Mouse (Mus musculus): ENCODE measurements around the gene Pnmt. TPM values are rescaled to one million over a fixed set of nuclear protein-coding genes. Genes with fewer than 3 reads are reported as not detected.

Gene Pnmt
- total and polyA plus RNA-seq, 3 experiments = not detected

DNA sequence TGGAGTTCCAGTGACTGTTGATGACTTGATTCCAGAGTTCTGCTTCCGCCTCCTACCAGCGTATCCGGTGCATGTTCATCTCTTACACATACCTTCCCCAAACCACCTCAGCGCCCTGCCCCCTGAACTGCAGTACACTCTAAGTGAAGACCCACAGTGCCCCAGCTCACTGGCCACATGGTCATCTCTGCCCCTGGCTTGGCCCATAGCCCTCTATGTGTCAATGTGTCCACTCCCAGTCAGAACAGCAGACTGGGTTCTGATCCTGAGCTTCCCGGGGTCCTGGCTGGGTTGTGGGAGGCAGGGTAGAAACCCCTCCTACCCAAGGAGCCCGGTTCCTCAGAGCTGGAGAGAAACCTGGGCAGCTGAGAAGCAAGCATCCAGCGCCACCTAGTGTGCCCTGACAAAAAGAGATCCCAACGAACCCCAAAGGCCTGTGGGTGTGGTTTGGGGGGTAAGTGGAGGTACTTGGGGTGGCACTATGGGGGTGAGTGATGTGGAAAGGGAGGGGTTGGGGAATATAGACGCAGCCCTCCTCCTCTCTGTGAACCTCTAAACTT lies 3.1 kb downstream of the Pnmt start:
- ATAC-seq (ENCODE audit: extremely low read depth, insufficient number of reproducible peaks, low FRiP score, poor library complexity, severe bottlenecking) (no peak), DNase-seq (ENCODE audit: low spot score) (peak; percentile 58)
- Histone ChIP-seq H3K4me1 (ENCODE audit: insufficient read depth, low read depth, low read length) (peaks cover 48% of the 10 kb centered on the region), H3K36me3 (replicated peaks) (no peaks in the 10 kb centered on the region), H3K27me3 (ENCODE audit: insufficient read depth, low read length) (peaks cover 47% of the 10 kb centered on the region), H3K4me3 (ENCODE audit: low read depth, low read length) (no peak overlapping the region), H3K9me3 (replicated peaks) (no peaks in the 10 kb centered on the region)
- TF ChIP-seq TAL1 (conservative IDR thresholded peaks at IDR 0.05; ENCODE audit: low read depth, low read length) (no peak), CTCF (IDR thresholded peaks at IDR 0.05; ENCODE audit: low read depth, low read length) (no peak), GATA2 (IDR thresholded peaks at IDR 0.05; ENCODE audit: borderline replicate concordance, low read depth, low read length) (no peak), POLR2AphosphoS5 (IDR thresholded peaks at IDR 0.05; ENCODE audit: insufficient replicate concordance, low read depth, low read length) (no peak), GATA1 (IDR thresholded peaks at IDR 0.05; ENCODE audit: borderline replicate concordance, low read length) (no peak)

DNA sequence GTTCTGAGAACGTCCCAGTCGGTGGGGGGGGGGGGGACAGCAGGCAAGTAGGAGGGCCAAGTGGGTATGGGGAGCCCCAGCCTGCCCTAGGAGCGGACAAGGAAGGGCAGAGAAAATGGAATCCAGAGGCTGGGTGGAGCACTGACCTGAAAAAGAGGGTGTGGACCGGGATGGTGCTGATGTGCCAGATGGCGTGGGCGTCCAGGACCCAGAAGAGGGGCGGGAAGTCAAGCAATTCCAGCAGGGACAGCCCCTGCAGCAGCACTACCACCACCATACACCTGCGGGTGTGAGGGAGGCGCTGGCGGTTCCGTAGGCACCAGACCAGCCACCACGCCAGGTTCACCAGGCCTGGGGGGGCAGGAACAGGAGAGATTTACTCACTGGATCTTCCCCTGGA lies 3.9 kb downstream of the Pnmt start:
- DNase-seq (ENCODE audit: low spot score) = no peak
- no peak for ATAC-seq (ENCODE audit: extremely low read depth, insufficient number of reproducible peaks, low FRiP score, poor library complexity, severe bottlenecking)
- H3K27me3 ChIP-seq (ENCODE audit: insufficient read depth, low read length) = peaks cover 39% of the 10 kb centered on the region

DNA sequence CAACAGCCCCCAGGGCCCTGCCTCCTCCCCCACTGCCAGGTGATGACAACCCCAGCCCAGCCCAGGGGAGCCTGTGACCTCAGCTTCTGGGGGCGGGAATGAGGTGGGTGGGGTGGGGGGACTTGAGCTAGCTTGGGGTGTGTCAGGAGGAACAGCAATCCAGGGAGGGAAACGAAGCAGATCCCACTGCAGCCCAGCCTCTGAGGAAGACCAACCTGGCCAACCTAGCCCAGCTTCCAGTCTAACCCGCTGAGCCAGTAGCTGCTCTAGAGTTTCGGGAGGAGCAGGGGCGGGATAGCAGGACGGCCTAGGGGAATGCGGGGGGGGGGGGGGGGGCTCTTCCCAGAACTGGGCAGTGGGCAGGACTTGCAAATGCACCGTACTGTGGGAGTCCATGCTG lies 5.8 kb downstream of the Pnmt start:
- Histone ChIP-seq H3K9me3 (replicated peaks) (no peaks in the 10 kb centered on the region), H3K36me3 (replicated peaks) (peaks cover 16% of the 10 kb centered on the region), H3K4me3 (ENCODE audit: low read depth, low read length) (no peak overlapping the region; the same call in 1 of the 2 replicates), H3K27me3 (ENCODE audit: insufficient read depth, low read length) (peaks cover 22% of the 10 kb centered on the region), H3K4me1 (ENCODE audit: insufficient read depth, low read depth, low read length) (peaks cover 54% of the 10 kb centered on the region)
- ATAC-seq (ENCODE audit: extremely low read depth, insufficient number of reproducible peaks, low FRiP score, poor library complexity, severe bottlenecking) (no peak), DNase-seq (ENCODE audit: low spot score) (no peak)
- TF ChIP-seq POLR2AphosphoS5 (IDR thresholded peaks at IDR 0.05; ENCODE audit: insufficient replicate concordance, low read depth, low read length) = no peak
- no peak for TF ChIP-seq TAL1 (conservative IDR thresholded peaks at IDR 0.05; ENCODE audit: low read depth, low read length)
- TF ChIP-seq GATA2 (IDR thresholded peaks at IDR 0.05; ENCODE audit: borderline replicate concordance, low read depth, low read length) = no peak
- TF ChIP-seq CTCF (IDR thresholded peaks at IDR 0.05; ENCODE audit: low read depth, low read length) = no peak
- TF ChIP-seq GATA1 (IDR thresholded peaks at IDR 0.05; ENCODE audit: borderline replicate concordance, low read length) = no peak

More for the DNA sequence above, 3.9 kb downstream of the Pnmt start:
- Histone ChIP-seq H3K4me3 (ENCODE audit: low read depth, low read length) (no peak overlapping the region), H3K9me3 (replicated peaks) (no peaks in the 10 kb centered on the region), H3K4me1 (ENCODE audit: insufficient read depth, low read depth, low read length) (peaks cover 56% of the 10 kb centered on the region), H3K36me3 (replicated peaks) (peaks cover 2% of the 10 kb centered on the region)
- TF ChIP-seq GATA1 (IDR thresholded peaks at IDR 0.05; ENCODE audit: borderline replicate concordance, low read length) = no peak
- no peak for TF ChIP-seq TAL1 (conservative IDR thresholded peaks at IDR 0.05; ENCODE audit: low read depth, low read length)
- TF ChIP-seq GATA2 (IDR thresholded peaks at IDR 0.05; ENCODE audit: borderline replicate concordance, low read depth, low read length) = no peak
- TF ChIP-seq CTCF (IDR thresholded peaks at IDR 0.05; ENCODE audit: low read depth, low read length) = no peak
- no peak for TF ChIP-seq POLR2AphosphoS5 (IDR thresholded peaks at IDR 0.05; ENCODE audit: insufficient replicate concordance, low read depth, low read length)

DNA sequence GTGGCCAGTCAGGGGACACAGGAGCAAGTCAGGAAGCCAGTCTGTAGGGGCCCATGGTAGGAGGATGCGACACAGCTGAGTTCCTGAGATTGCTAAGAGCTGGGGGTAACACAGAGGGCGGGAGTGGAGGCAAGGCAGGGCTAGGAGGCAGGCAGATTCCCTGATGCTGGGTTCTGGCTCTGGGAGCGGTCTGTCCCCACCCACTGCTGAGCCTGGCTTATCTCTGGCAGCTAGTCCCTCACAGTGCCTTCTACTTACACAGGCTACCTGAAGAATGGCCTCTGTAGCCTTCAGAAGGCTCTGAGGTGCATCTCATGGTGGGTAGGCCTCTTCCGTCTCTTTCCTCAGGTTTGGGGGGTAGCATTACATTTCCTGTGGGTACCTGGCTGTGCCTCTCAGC lies 6.4 kb downstream of the Pnmt start:
- no peak for DNase-seq (ENCODE audit: low spot score)
- peaks cover 54% of the 10 kb centered on the region for H3K4me1 ChIP-seq (ENCODE audit: insufficient read depth, low read depth, low read length)
- peaks cover 16% of the 10 kb centered on the region for H3K27me3 ChIP-seq (ENCODE audit: insufficient read depth, low read length)
- peak overlapping the region; percentile 49; the same call in 1 of the 2 replicates for H3K4me3 ChIP-seq (ENCODE audit: low read depth, low read length)
- TF ChIP-seq TAL1 (conservative IDR thresholded peaks at IDR 0.05; ENCODE audit: low read depth, low read length) = no peak
- no peak for TF ChIP-seq GATA1 (IDR thresholded peaks at IDR 0.05; ENCODE audit: borderline replicate concordance, low read length)
- no peak for TF ChIP-seq GATA2 (IDR thresholded peaks at IDR 0.05; ENCODE audit: borderline replicate concordance, low read depth, low read length)
- no peak for TF ChIP-seq CTCF (IDR thresholded peaks at IDR 0.05; ENCODE audit: low read depth, low read length)
- no peak for TF ChIP-seq POLR2AphosphoS5 (IDR thresholded peaks at IDR 0.05; ENCODE audit: insufficient replicate concordance, low read depth, low read length)
- H3K36me3 ChIP-seq (replicated peaks) = peaks cover 22% of the 10 kb centered on the region
- H3K9me3 ChIP-seq (replicated peaks) = no peaks in the 10 kb centered on the region
- no peak for ATAC-seq (ENCODE audit: extremely low read depth, insufficient number of reproducible peaks, low FRiP score, poor library complexity, severe bottlenecking)

DNA sequence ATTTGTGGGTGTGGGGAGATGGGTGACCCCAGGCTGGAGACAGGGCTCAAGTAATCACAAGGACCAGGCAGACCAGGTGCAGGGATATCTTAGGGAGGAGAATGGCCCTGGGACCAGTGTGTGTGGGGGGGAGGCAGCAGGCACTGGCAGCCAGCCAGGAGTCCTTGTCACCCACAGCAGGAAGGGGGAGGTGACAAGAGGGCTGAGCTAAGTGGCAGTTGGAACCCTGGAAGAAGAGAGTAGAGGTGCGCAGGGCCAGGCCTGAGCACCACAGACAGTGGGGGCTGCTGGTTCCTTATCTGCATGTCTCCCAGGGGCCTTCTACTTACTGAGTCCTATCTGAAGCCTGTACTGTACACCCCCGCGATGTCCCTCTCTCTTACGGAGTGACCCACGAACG lies 7.1 kb downstream of the Pnmt start:
- no peaks in the 10 kb centered on the region for H3K9me3 ChIP-seq (replicated peaks)
- DNase-seq (ENCODE audit: low spot score) = peak; percentile 79
- H3K4me3 ChIP-seq (ENCODE audit: low read depth, low read length) = peak overlapping the region; percentile 47; the same call in 1 of the 2 replicates
- H3K4me1 ChIP-seq (ENCODE audit: insufficient read depth, low read depth, low read length) = peaks cover 53% of the 10 kb centered on the region
- peaks cover 10% of the 10 kb centered on the region; the same call in 1 of the 2 replicates for H3K27me3 ChIP-seq (ENCODE audit: insufficient read depth, low read length)
- ATAC-seq (ENCODE audit: extremely low read depth, insufficient number of reproducible peaks, low FRiP score, poor library complexity, severe bottlenecking) = peak; percentile 61
- TF ChIP-seq CTCF (IDR thresholded peaks at IDR 0.05; ENCODE audit: low read depth, low read length) (no peak), GATA2 (IDR thresholded peaks at IDR 0.05; ENCODE audit: borderline replicate concordance, low read depth, low read length) (no peak), GATA1 (IDR thresholded peaks at IDR 0.05; ENCODE audit: borderline replicate concordance, low read length) (no peak), TAL1 (conservative IDR thresholded peaks at IDR 0.05; ENCODE audit: low read depth, low read length) (no peak), POLR2AphosphoS5 (IDR thresholded peaks at IDR 0.05; ENCODE audit: insufficient replicate concordance, low read depth, low read length) (no peak)
- peaks cover 28% of the 10 kb centered on the region for H3K36me3 ChIP-seq (replicated peaks)

DNA sequence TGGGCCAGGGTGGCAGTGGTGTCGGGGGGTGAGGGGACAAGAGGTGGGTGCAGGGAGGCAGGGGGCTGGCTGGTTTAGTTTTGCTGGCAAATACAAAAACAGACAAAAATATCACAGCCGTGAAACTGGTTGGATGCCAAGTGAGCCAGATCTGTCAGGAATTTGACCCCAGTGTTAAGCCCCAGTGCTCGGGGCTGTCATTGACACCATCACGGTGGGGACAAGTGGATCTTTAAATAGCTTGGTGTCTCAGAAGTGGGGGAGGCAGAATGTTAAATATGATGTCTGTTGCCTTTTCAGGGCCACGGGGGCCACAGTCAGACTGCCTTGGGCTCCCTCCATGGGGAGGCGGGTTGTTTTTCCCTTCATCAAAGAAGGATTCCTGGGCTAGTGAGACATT lies 8.1 kb downstream of the Pnmt start:
- Histone ChIP-seq H3K27me3 (ENCODE audit: insufficient read depth, low read length) (peaks cover 9% of the 10 kb centered on the region; the same call in 1 of the 2 replicates), H3K4me3 (ENCODE audit: low read depth, low read length) (no peak overlapping the region), H3K9me3 (replicated peaks) (no peaks in the 10 kb centered on the region), H3K36me3 (replicated peaks) (peaks cover 34% of the 10 kb centered on the region), H3K4me1 (ENCODE audit: insufficient read depth, low read depth, low read length) (peaks cover 53% of the 10 kb centered on the region)
- DNase-seq (ENCODE audit: low spot score) = no peak
- no peak for ATAC-seq (ENCODE audit: extremely low read depth, insufficient number of reproducible peaks, low FRiP score, poor library complexity, severe bottlenecking)
- TF ChIP-seq GATA2 (IDR thresholded peaks at IDR 0.05; ENCODE audit: borderline replicate concordance, low read depth, low read length) (no peak), POLR2AphosphoS5 (IDR thresholded peaks at IDR 0.05; ENCODE audit: insufficient replicate concordance, low read depth, low read length) (no peak), TAL1 (conservative IDR thresholded peaks at IDR 0.05; ENCODE audit: low read depth, low read length) (no peak), CTCF (IDR thresholded peaks at IDR 0.05; ENCODE audit: low read depth, low read length) (no peak), GATA1 (IDR thresholded peaks at IDR 0.05; ENCODE audit: borderline replicate concordance, low read length) (no peak)

All from G1E (cell line).